Mouse (Mus musculus) erythroblast, embryonic 14.5 days (primary cell): ENCODE results near the gene Uhrf1bp1. TPM values are rescaled to one million over a fixed set of nuclear protein-coding genes. Genes with fewer than 3 reads are reported as not detected.

Experiments
- H3K27me3 ChIP-seq: 2 replicates; pipeline ENCODE4 v1.6.1; 2012; ENCODE audit warnings: inconsistent platforms; ENCODE audit not compliant: control insufficient read depth
- H3K36me3 ChIP-seq: 2 replicates; pipeline ENCODE4 v1.6.1; 2012; ENCODE audit warnings: mild to moderate bottlenecking, inconsistent platforms; ENCODE audit not compliant: control insufficient read depth
- H3K4me1 ChIP-seq: 2 replicates; pipeline ENCODE4 v1.6.1; 2012; ENCODE audit warnings: inconsistent platforms; ENCODE audit not compliant: control insufficient read depth
- H3K4me3 ChIP-seq: replicated peaks from 2 replicates; pipeline ENCODE3; 2012; ENCODE audit warnings: moderate library complexity, mild to moderate bottlenecking, inconsistent platforms
- H3K9me3 ChIP-seq: 2 replicates; pipeline ENCODE4 v1.6.1; 2012; ENCODE audit warnings: low read length, inconsistent platforms, mixed read lengths; ENCODE audit not compliant: control insufficient read depth
- GATA1 ChIP-seq: IDR thresholded peaks from 2 replicates; pipeline ENCODE4 v1.6.1; 2012; ENCODE audit warnings: low read length, inconsistent platforms, mixed read lengths
- TAL1 ChIP-seq: IDR thresholded peaks from 3 replicates; pipeline ENCODE4 v1.6.1; 2012; ENCODE audit warnings: low read length, inconsistent platforms, mixed read lengths
- polyA plus RNA-seq: library from polyadenylated mRNA; stranded (reverse); fragments of >175 nt; gene quantifications from 2 replicates; pipeline ENCODE4 v1.2.3, GENCODE M21; 2012

The Uhrf1bp1 gene
- polyA plus RNA-seq, result 0.19 and 0.25 TPM in 2 replicates

GRCm38 (mm10) chr17:27856265-27856797 is at the start of gene Uhrf1bp1:
TSS of gene Uhrf1bp1 (plus strand) at chr17:27856441.
- Histone ChIP-seq H3K36me3 (peaks cover 31% of the 10 kb centered on the region), H3K9me3 (no peaks in the 10 kb centered on the region), H3K4me3 (peak within 1 kb of the TSS; percentile 77), H3K27me3 (no peaks in the 10 kb centered on the region), H3K4me1 (peaks cover 50% of the 10 kb centered on the region)
- TF ChIP-seq GATA1 (no peak), TAL1 (no peak)

DNA sequence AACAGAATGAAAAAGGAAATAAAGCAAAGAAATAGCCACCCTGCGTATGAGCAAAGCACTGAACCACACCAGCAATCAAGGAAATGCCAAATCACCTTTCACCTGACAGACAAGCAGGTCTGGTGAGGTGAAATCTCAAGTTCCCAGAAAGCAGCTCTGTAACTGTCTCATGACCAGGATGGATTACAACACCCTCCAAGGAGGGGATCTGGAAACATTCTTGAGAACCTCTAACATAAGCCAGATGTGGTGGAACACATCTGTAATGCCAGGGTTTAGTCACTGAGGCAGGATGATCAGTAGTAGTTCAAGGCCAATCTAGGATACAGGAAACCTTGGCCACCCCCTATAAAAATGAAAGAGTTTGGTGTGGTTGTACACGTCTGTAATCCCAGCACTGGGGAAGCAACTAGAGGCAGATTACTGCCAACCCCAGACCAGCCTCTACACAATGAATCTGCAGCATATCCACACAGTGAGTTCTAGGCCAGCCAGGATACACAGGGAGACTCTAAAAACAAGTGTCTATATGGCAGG is 48.6 kb upstream of the Uhrf1bp1 start:
- no peak for TF ChIP-seq GATA1
- no peak for TF ChIP-seq TAL1
- H3K4me3 ChIP-seq, result no peak overlapping the region
- H3K9me3 ChIP-seq, result no peaks in the 10 kb centered on the region
- no peaks in the 10 kb centered on the region for H3K27me3 ChIP-seq
- peaks cover 25% of the 10 kb centered on the region for H3K36me3 ChIP-seq
- peaks cover 43% of the 10 kb centered on the region for H3K4me1 ChIP-seq

DNA sequence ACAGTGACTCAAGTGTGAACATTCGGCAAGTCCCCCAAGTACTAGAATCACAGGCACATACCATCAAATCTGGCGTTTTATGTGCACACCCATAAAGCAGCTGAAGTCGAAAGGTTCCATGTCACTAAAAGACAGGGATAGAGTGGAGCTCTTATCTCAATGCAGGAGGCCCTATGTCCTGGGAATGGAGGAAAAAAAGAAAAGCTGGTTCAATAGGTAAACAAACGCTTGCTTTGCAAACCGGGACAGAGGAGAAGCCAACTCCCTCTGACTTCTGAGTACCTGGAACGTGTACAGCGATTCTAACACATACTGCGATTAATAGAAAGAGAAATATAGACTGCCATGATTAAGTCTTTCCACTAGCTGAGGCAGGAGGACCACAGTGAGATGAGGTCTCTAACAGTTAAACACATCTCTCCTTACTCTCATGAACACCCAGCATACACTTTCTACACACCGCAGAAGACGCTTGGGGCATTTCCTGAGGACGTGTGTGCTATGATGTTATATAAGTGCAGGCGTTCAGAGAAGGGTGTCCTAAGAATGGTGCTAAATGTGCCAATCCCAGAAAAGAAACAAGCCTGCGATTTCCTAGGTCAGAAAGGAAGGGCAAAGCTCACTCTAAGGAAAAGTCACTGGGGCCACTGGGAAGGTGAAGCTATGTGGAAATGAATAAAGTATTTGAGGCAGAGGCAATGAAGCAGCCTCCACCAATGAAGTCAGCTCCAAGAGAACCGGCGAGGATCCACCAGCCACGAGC is 45.5 kb upstream of the Uhrf1bp1 start:
- H3K4me1 ChIP-seq, result peaks cover 36% of the 10 kb centered on the region

GRCm38 (mm10) chr17:27811980-27812379 is 44.3 kb upstream of the Uhrf1bp1 start:
- peaks cover 35% of the 10 kb centered on the region for H3K36me3 ChIP-seq

More for the DNA sequence above, 45.5 kb upstream of the Uhrf1bp1 start:
- no peaks in the 10 kb centered on the region for H3K27me3 ChIP-seq
- H3K36me3 ChIP-seq, result peaks cover 32% of the 10 kb centered on the region
- H3K4me3 ChIP-seq, result no peak overlapping the region
- H3K9me3 ChIP-seq, result no peaks in the 10 kb centered on the region
- TF ChIP-seq GATA1, result no peak

DNA sequence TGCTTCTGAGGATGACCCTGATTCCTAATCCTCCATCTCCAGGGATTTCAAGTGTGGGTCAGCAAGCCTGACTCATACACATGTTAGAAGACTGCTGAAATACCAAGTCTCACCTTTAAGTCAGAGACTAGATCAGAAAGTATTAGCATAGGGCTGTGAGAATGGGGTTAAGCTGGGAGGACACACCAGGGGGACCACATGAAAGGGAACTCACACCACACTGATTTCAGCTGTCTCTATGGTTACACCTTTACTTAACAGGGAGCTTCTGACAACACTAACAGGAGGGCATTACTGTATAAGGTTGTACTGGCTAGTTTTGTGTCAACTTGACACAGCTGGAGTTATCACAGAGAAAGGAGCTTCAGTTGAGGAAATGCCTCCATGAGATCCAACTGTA is 41.6 kb upstream of the Uhrf1bp1 start:
- Histone ChIP-seq H3K4me1 (peaks cover 54% of the 10 kb centered on the region), H3K36me3 (peaks cover 41% of the 10 kb centered on the region), H3K27me3 (no peaks in the 10 kb centered on the region), H3K9me3 (no peaks in the 10 kb centered on the region), H3K4me3 (no peak overlapping the region)
- TF ChIP-seq GATA1 (no peak), TAL1 (no peak)

More at GRCm38 (mm10) chr17:27811980-27812379, 44.3 kb upstream of the Uhrf1bp1 start:
- no peaks in the 10 kb centered on the region for H3K27me3 ChIP-seq
- no peak overlapping the region for H3K4me3 ChIP-seq
- H3K4me1 ChIP-seq, result peaks cover 36% of the 10 kb centered on the region
- no peak for TF ChIP-seq TAL1
- TF ChIP-seq GATA1, result no peak
- no peaks in the 10 kb centered on the region for H3K9me3 ChIP-seq

GRCm38 (mm10) chr17:27819011-27819410 is 37.2 kb upstream of the Uhrf1bp1 start:
- H3K4me3 ChIP-seq, result peak overlapping the region; percentile 100
- no peak for TF ChIP-seq TAL1
- no peak for TF ChIP-seq GATA1
- peaks cover 64% of the 10 kb centered on the region for H3K4me1 ChIP-seq
- H3K9me3 ChIP-seq, result no peaks in the 10 kb centered on the region
- H3K36me3 ChIP-seq, result peaks cover 18% of the 10 kb centered on the region
- no peaks in the 10 kb centered on the region for H3K27me3 ChIP-seq

GRCm38 (mm10) chr17:27819521-27819970 is 36.7 kb upstream of the Uhrf1bp1 start:
- Histone ChIP-seq H3K4me3 (peak overlapping the region; percentile 100), H3K36me3 (peaks cover 15% of the 10 kb centered on the region), H3K27me3 (no peaks in the 10 kb centered on the region), H3K9me3 (no peaks in the 10 kb centered on the region), H3K4me1 (peaks cover 61% of the 10 kb centered on the region)
- no peak for TF ChIP-seq GATA1
- no peak for TF ChIP-seq TAL1

DNA sequence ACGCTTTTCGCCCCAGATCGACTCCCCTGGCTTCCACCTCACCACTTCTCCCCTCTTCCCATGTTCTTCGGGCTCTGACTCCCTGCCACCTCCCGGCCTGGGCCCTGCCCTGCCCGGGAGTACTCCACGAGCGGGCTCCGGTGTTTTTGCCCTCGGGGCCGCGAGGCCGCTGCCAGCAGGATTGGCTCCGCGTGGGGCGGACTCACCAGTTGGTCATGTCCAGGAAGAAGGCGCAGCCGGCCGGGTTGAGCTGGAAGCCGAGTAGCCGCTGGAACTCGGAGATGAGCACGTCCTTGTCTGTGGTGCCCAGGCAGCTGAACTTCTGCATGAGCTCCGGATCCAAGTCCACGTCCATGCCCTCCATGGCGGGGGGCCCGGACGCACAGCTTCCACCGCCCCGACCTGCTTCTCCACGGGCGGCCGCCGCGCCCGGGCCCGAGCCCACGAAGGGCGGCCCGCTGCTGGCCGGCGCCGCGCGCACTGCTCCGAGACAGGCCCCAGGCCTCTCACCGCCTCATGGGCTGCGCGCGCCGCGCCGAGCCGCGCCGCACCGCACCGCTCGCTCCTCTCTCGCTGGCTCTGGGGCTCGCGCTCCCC is 36.2 kb upstream of the Uhrf1bp1 start:
- Histone ChIP-seq H3K4me3 (peak overlapping the region; percentile 100), H3K36me3 (peaks cover 13% of the 10 kb centered on the region), H3K27me3 (no peaks in the 10 kb centered on the region), H3K9me3 (no peaks in the 10 kb centered on the region), H3K4me1 (peaks cover 65% of the 10 kb centered on the region)
- TF ChIP-seq TAL1, result no peak
- TF ChIP-seq GATA1, result no peak
